Mouse (Mus musculus): ENCODE results near the gene Gorasp2. TPM values are rescaled to one million over a fixed set of nuclear protein-coding genes. Genes with fewer than 3 reads are reported as not detected.
A peak's percentile ranks its signal among the peaks of the same experiment; 100 is the strongest.

Gorasp2 gene
- total RNA-seq (2021) = 100 to 1,000 TPM; 104 to 106 TPM
- long read RNA-seq, transcript Gorasp2-201 (10 exons, 2,238 nt) = major isoform, 84 of 100 reads
- long read RNA-seq, partial matches to known transcripts = 2 of 100 reads
- long read RNA-seq, other reads (novel, unspliced or antisense) = 11 of 100 reads

GRCm38 (mm10) chr2:70660887-70661714 is at the start of gene Gorasp2:
Gene Gorasp2, plus strand, starts transcription at chr2:70661576.
- DNase-seq (ENCODE audit: low spot score in 2 of 2) = peak; percentile 95 to 97

GRCm38 (mm10) chr2:70614745-70615351 is 46.5 kb upstream of the Gorasp2 start:
- no peak for DNase-seq (ENCODE audit: low spot score in 2 of 2)

DNA sequence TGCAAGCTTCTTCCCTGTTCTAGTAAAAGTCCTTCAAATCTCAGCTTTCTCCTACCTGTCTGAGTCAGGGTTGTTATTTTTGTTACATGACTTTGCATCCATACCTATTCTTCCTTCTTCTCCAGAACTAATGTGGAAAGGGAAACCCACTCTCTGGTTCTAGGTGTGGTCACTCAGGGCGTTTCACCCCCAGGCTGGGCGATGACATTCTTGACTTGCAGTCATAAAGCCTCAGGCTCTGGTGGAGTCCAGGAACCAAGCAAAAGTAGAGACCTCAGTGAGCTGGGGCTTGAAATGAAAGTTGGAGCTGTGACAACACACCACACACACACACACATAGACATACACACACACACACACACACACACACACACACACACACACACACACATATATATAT is 45.3 kb upstream of the Gorasp2 start:
- no peak for DNase-seq (ENCODE audit: low spot score in 2 of 2)

- DNase-seq (ENCODE audit: low spot score in 2 of 2) = no peak
Measured at GRCm38 (mm10) chr2:70616617-70617016, 44.8 kb upstream of the Gorasp2 start.

- no peak for DNase-seq (ENCODE audit: low spot score in 2 of 2)
Measured at GRCm38 (mm10) chr2:70619232-70619835, 42.0 kb upstream of the Gorasp2 start.

- peak; percentile 82 to 83 for DNase-seq (ENCODE audit: low spot score in 2 of 2)
Measured at GRCm38 (mm10) chr2:70620225-70620624, 41.2 kb upstream of the Gorasp2 start.

- no peak for DNase-seq (ENCODE audit: low spot score in 2 of 2)
Measured at GRCm38 (mm10) chr2:70622244-70622643, 39.1 kb upstream of the Gorasp2 start.

GRCm38 (mm10) chr2:70625761-70626160 is 35.6 kb upstream of the Gorasp2 start:
- DNase-seq (ENCODE audit: low spot score in 2 of 2) = no peak

- no peak for DNase-seq (ENCODE audit: low spot score in 2 of 2)
Measured at GRCm38 (mm10) chr2:70628397-70628796, 33.0 kb upstream of the Gorasp2 start.

DNA sequence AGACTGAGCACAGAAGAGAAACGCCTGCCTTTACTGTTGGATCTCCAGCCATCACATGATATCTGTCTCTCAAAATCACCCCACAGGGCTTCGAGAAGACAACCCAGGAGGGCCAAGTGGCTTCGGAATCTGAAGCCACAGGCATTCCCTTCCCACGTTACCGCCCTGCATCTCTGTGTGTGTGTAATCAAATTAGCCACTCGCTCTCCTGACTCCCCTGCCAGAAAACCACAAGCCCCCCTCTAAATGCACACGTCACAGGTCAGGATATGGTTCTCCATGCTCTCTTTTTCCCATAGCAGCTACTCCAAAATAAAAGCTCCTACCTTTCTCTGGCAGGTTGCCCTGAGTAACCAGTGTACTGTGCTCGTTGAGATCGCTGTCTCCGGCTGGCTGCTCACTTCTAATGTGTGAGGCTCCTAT is 32.0 kb upstream of the Gorasp2 start:
- no peak for DNase-seq (ENCODE audit: low spot score in 2 of 2)

DNA sequence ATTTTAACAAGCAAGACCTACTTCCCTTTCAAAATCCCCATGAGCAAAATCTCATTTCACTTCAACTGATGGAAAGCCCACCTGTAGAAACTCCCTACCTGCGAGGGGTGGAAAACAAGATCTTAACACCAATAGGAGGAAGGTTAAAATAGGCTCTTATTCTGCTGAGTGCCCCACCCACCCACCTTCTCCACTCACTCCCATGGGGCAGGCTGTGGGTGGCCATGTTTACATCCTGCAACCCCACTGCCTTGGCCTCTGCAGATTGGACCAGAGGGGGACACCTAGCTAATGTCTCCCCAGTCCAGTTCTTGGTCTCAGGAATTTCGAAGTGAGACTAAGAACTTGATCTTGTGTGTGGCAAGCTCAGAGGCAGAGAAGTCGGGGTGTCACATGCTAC is 31.5 kb upstream of the Gorasp2 start:
- no peak for DNase-seq (ENCODE audit: low spot score in 2 of 2)

- no peak for DNase-seq (ENCODE audit: low spot score in 2 of 2)
Measured at GRCm38 (mm10) chr2:70631321-70631720, 30.1 kb upstream of the Gorasp2 start.

DNA sequence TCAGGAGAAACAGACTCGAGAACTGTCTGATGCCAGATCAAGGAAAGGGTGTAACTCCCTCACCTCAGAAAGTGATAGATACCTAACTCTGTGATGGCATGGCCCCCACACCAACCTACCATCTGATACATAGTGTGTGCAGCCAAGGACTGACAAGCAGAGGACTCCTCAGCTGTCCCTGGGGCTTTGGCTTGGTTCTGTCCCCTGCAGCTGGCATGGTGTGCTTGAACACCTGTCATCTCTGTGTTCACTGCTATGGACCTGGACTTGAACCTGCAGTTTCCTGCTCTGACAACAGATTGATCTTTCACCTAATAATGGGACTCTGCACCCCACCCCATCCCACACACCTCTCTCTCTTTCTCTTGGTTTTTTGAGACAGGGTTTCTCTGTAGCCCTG is 29.0 kb upstream of the Gorasp2 start:
- no peak for DNase-seq (ENCODE audit: low spot score in 2 of 2)

DNA sequence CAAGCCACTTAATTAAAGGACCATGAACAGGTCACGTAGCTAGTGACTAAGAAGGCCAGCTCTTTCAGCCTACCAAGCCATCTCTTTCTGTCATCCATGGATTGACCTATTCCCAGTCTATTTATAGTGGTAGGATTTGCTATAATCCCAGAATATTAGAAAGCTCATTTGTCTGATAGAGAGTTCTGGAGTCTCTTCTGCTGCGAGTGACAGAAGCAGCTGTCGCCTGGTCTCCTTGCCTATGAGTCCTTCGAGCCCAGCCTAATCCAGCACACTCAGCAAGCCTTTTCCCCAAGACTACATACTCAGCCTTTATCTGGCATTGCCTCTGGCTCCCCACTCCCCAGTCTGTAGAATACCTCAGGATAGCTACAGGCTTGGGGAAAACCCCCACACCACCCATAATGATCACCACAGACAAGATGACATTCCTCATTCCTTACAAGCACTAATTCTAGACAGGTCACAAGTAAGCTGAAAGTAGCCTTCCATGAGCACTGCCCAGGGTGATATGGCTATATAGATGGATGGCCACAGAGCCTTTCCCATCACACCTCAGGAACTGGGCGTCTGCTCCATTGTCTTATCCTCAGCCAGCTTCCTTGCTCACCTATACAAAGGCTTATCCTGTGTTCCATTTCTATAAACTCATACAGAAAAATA is 27.2 kb upstream of the Gorasp2 start:
- no peak for DNase-seq (ENCODE audit: low spot score in 2 of 2)

GRCm38 (mm10) chr2:70640968-70641367 is 20.4 kb upstream of the Gorasp2 start:
- no peak for DNase-seq (ENCODE audit: low spot score in 2 of 2)

DNA sequence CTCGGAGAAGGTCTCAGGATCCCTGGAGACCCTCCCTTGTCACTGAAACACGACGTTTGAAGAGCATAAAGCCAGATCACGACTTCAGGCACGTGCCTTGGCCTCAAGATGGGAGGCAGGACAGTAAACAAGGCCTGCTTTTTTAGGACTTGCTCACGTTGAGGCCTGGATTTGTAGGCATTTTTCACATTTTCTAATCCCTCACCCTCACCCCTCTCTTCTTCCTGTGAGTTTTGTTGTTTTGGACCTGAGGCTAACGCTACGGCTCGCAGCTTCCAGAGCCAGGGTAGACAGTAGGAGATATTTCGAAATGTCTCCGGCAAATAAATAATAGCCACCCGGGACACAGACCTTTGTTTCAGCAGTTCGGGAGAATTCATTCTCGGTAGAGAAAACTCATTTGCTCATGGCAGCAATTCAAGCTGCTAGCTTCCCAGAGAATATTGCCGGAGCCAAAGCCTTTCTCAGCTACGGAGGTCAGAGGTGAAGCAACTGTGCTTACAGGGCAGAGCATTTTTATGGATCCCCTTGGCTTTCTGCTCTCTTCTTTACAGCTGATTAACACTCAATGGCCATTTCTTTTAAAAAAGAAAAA is 18.3 kb upstream of the Gorasp2 start:
- DNase-seq (ENCODE audit: low spot score in 2 of 2) = no peak

GRCm38 (mm10) chr2:70645266-70645780 is 16.1 kb upstream of the Gorasp2 start:
- DNase-seq (ENCODE audit: low spot score in 2 of 2) = no peak

GRCm38 (mm10) chr2:70647681-70648080 is 13.7 kb upstream of the Gorasp2 start:
- no peak for DNase-seq (ENCODE audit: low spot score in 2 of 2)

- DNase-seq (ENCODE audit: low spot score in 2 of 2) = no peak
Measured at GRCm38 (mm10) chr2:70648271-70648670, 13.1 kb upstream of the Gorasp2 start.

DNA sequence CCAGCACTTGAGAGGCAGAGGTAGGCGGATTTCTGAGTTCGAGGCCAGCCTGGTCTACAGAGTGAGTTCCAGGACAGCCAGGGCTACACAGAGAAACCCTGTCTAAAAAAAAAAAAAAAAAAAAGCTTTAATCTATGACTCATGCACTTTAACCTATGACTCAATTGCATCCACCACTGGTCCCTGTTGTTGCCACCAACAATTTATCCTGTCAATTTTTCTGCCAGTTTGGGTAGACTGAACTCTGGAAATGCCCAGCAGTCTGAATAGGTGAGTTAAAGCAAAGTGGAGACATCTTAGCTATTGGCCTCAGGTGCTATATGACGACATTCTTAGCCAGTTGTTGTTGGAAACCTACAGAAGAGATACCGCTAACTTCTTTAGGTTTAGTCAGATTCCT is 11.9 kb upstream of the Gorasp2 start:
- no peak for DNase-seq (ENCODE audit: low spot score in 2 of 2)

DNA sequence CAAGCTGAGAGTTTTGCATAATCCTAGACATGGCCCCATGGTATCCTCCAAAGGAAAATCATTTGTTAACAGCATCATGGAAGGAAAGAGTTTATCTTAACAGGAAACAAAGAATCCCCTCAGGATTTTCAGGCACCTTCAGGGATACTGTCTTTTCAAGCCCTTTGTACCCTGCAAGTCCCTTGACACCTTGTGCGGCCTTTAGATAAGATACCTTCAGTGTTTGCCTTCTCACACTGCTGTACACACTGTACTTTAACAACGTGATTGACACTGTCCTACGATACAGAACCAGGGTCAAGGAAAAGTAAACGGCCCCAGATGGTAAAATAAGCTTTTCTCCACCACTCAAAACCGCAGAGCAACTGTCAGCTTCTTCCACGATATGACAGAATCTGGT is 9.6 kb upstream of the Gorasp2 start:
- no peak for DNase-seq (ENCODE audit: low spot score in 2 of 2)
